Mouse (Mus musculus): ENCODE measurements at regions not wholly inside any gene's neighbourhood (a gene's known extent, or its start where the extent isn't known, plus 50 kb on each side); places are given as distances from the start of the nearest gene placed in this dataset.

- H3K27me3 ChIP-seq (ENCODE audit: control insufficient read depth, insufficient read depth, low read length): no peaks in the 10 kb centered on the region
- H3K4me1 ChIP-seq (ENCODE audit: control insufficient read depth, insufficient read depth, low read length): no peaks in the 10 kb centered on the region
- no peak overlapping the region for H3K4me3 ChIP-seq
- 54% methylated on average over 2 of the region's 2 CpGs for WGBS
- no peak for DNase-seq
- no peak for TF ChIP-seq EP300 (IDR thresholded peaks at IDR 0.05; ENCODE audit: insufficient read depth, low read depth, low read length)
- no peaks in the 10 kb centered on the region for H3K79me2 ChIP-seq (replicated peaks; ENCODE audit: control insufficient read depth, insufficient read depth, low read length)
- intact Hi-C loops (cut with DNase I): no loop called here
- H3K27ac ChIP-seq: no peak overlapping the region
- H3K9ac ChIP-seq (ENCODE audit: low read depth, low read length): no peak overlapping the region
- H3K36me3 ChIP-seq (ENCODE audit: control insufficient read depth, insufficient read depth, low read length): no peaks in the 10 kb centered on the region
Observed at GRCm38 (mm10) chr15:69483096-69483495, 2982.4 kb upstream of the Lrrc6 start.

DNA sequence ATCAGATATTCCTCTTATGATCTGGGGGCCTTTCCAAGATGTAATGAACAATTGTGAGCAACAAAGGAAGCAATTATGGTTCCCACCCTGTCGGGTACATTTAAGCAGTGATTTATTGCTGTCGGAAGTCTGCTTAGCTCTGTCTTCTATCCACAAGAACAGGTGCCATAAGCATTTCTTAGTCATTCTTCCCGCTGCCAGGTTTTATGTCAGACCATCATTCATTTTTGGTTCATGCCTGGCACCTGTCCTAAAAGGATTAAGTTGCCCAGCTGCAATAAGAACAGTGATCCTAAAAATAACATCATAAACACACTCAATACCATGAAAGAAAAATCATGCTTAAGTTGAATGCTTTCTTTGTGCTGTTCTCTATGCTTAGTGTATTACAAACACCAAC is 2980.4 kb upstream of the Lrrc6 start:
- Histone ChIP-seq H3K9ac (ENCODE audit: low read depth, low read length) (no peak overlapping the region), H3K27me3 (ENCODE audit: control insufficient read depth, insufficient read depth, low read length) (no peaks in the 10 kb centered on the region), H3K4me1 (ENCODE audit: control insufficient read depth, insufficient read depth, low read length) (no peaks in the 10 kb centered on the region), H3K79me2 (replicated peaks; ENCODE audit: control insufficient read depth, insufficient read depth, low read length) (no peaks in the 10 kb centered on the region), H3K36me3 (ENCODE audit: control insufficient read depth, insufficient read depth, low read length) (no peaks in the 10 kb centered on the region), H3K4me3 (no peak overlapping the region), H3K27ac (no peak overlapping the region)
- 51% methylated on average over 3 of the region's 3 CpGs for WGBS
- TF ChIP-seq EP300 (IDR thresholded peaks at IDR 0.05; ENCODE audit: insufficient read depth, low read depth, low read length): no peak
- no peak for DNase-seq
- intact Hi-C loops (cut with DNase I): no loop called here

GRCm38 (mm10) chr15:69477050-69477449 is 2976.3 kb upstream of the Lrrc6 start:
- Histone ChIP-seq H3K27me3 (ENCODE audit: control insufficient read depth, insufficient read depth, low read length) (no peaks in the 10 kb centered on the region), H3K36me3 (ENCODE audit: control insufficient read depth, insufficient read depth, low read length) (no peaks in the 10 kb centered on the region), H3K79me2 (replicated peaks; ENCODE audit: control insufficient read depth, insufficient read depth, low read length) (no peaks in the 10 kb centered on the region), H3K9ac (ENCODE audit: low read depth, low read length) (no peak overlapping the region), H3K4me1 (ENCODE audit: control insufficient read depth, insufficient read depth, low read length) (no peaks in the 10 kb centered on the region), H3K27ac (no peak overlapping the region), H3K4me3 (no peak overlapping the region)
- no peak for DNase-seq
- WGBS: 70% methylated on average over 3 of the region's 3 CpGs
- TF ChIP-seq EP300 (IDR thresholded peaks at IDR 0.05; ENCODE audit: insufficient read depth, low read depth, low read length): no peak
- intact Hi-C loops (cut with DNase I): no loop called here

- H3K4me3 ChIP-seq: no peak overlapping the region
Observed at GRCm38 (mm10) chr15:69469566-69469965, 2968.9 kb upstream of the Lrrc6 start.

GRCm38 (mm10) chr15:69460581-69461194 is 2960.0 kb upstream of the Lrrc6 start:
- H3K27me3 ChIP-seq (ENCODE audit: control insufficient read depth, insufficient read depth, low read length): no peaks in the 10 kb centered on the region
- 71% methylated on average over 2 of the region's 2 CpGs for WGBS
- intact Hi-C loops (cut with DNase I): no loop called here
- no peaks in the 10 kb centered on the region for H3K4me1 ChIP-seq (ENCODE audit: control insufficient read depth, insufficient read depth, low read length)
- H3K4me3 ChIP-seq: no peak overlapping the region
- H3K36me3 ChIP-seq (ENCODE audit: control insufficient read depth, insufficient read depth, low read length): no peaks in the 10 kb centered on the region
- no peak overlapping the region for H3K9ac ChIP-seq (ENCODE audit: low read depth, low read length)
- no peak for DNase-seq
- no peak for TF ChIP-seq CTCF (IDR thresholded peaks at IDR 0.05)
- TF ChIP-seq EP300 (IDR thresholded peaks at IDR 0.05; ENCODE audit: insufficient read depth, low read depth, low read length): no peak
- TF ChIP-seq POLR2A (IDR thresholded peaks at IDR 0.05; ENCODE audit: insufficient read depth, low read depth, low read length): no peak
- no peaks in the 10 kb centered on the region for H3K79me2 ChIP-seq (replicated peaks; ENCODE audit: control insufficient read depth, insufficient read depth, low read length)
- H3K27ac ChIP-seq: no peak overlapping the region

More at GRCm38 (mm10) chr15:69469566-69469965, 2968.9 kb upstream of the Lrrc6 start:
- Histone ChIP-seq H3K4me1 (ENCODE audit: control insufficient read depth, insufficient read depth, low read length) (no peaks in the 10 kb centered on the region), H3K36me3 (ENCODE audit: control insufficient read depth, insufficient read depth, low read length) (no peaks in the 10 kb centered on the region), H3K27ac (no peak overlapping the region), H3K79me2 (replicated peaks; ENCODE audit: control insufficient read depth, insufficient read depth, low read length) (no peaks in the 10 kb centered on the region), H3K27me3 (ENCODE audit: control insufficient read depth, insufficient read depth, low read length) (no peaks in the 10 kb centered on the region), H3K9ac (ENCODE audit: low read depth, low read length) (no peak overlapping the region)
- 78% methylated on average over 1 of the region's 1 CpGs for WGBS
- DNase-seq: no peak
- intact Hi-C loops (cut with DNase I): no loop called here
- TF ChIP-seq POLR2A (IDR thresholded peaks at IDR 0.05; ENCODE audit: insufficient read depth, low read depth, low read length) (no peak), CTCF (IDR thresholded peaks at IDR 0.05) (no peak), EP300 (IDR thresholded peaks at IDR 0.05; ENCODE audit: insufficient read depth, low read depth, low read length) (no peak)

GRCm38 (mm10) chr15:69457473-69457872 is 2956.8 kb upstream of the Lrrc6 start:
- DNase-seq: no peak
- no peaks in the 10 kb centered on the region for H3K27me3 ChIP-seq (ENCODE audit: control insufficient read depth, insufficient read depth, low read length)
- no peak for TF ChIP-seq EP300 (IDR thresholded peaks at IDR 0.05; ENCODE audit: insufficient read depth, low read depth, low read length)
- no peak for TF ChIP-seq CTCF (IDR thresholded peaks at IDR 0.05)
- TF ChIP-seq POLR2A (IDR thresholded peaks at IDR 0.05; ENCODE audit: insufficient read depth, low read depth, low read length): no peak
- H3K79me2 ChIP-seq (replicated peaks; ENCODE audit: control insufficient read depth, insufficient read depth, low read length): no peaks in the 10 kb centered on the region
- H3K4me3 ChIP-seq: no peak overlapping the region
- intact Hi-C loops (cut with DNase I): no loop called here
- no peak overlapping the region for H3K9ac ChIP-seq (ENCODE audit: low read depth, low read length)
- no peak overlapping the region for H3K27ac ChIP-seq
- H3K36me3 ChIP-seq (ENCODE audit: control insufficient read depth, insufficient read depth, low read length): no peaks in the 10 kb centered on the region
- H3K4me1 ChIP-seq (ENCODE audit: control insufficient read depth, insufficient read depth, low read length): no peaks in the 10 kb centered on the region
- 61% methylated on average over 4 of the region's 4 CpGs for WGBS

Data from heart, adult 2 months (tissue).